In genomic region chr3:89347916-89348315, GRCm38 (mm10) we compare ENCODE assay signal across 8 mouse cellular contexts. TPM values are rescaled to one million over a fixed set of nuclear protein-coding genes. Genes with fewer than 3 reads are reported as not detected.
DNase-seq lines count a peak whose midpoint lies in the region; ATAC-seq lines count a peak whose summit lies in the region.
"Had no signal": no experiment of that assay in that cellular context is flagged by ENCODE, and none has a peak within 500 bp of the region (broad histone marks: within the 10 kb centered on the region; RNA-seq: fewer than 3 reads in every experiment).

No protein-coding gene starts in this region.

- H3K27me3 ChIP-seq in kidney, embryonic 16.5 days (ENCODE audit: insufficient read depth, low read length) = no peaks in the 10 kb centered on the region
- no peaks in the 10 kb centered on the region; the same call in 1 of the 2 replicates for H3K27me3 ChIP-seq in embryonic facial prominence, embryonic 15.5 days
- peaks cover 14% of the 10 kb centered on the region for H3K27me3 ChIP-seq in heart, embryonic 16.5 days (ENCODE audit: control insufficient read depth, insufficient read depth, low read length)
- peaks cover 63% of the 10 kb centered on the region for H3K27me3 ChIP-seq in liver, embryonic 15.5 days

- ATAC-seq in kidney, embryonic 16.5 days (ENCODE audit: low FRiP score, low TSS enrichment) = no peak
- no peak for ATAC-seq in embryonic facial prominence, embryonic 15.5 days (ENCODE audit: insufficient number of reproducible peaks, low FRiP score, low TSS enrichment, low read depth)
- no peak for ATAC-seq in heart, embryonic 16.5 days (replicated peaks; ENCODE audit: extremely low read depth, insufficient read depth, low FRiP score)
- no peak for ATAC-seq in liver, embryonic 15.5 days (ENCODE audit: insufficient read depth)

- peak overlapping the region; percentile 77 for H3K9ac ChIP-seq in kidney, embryonic 16.5 days (replicated peaks; ENCODE audit: low read length)
- no peak overlapping the region for H3K9ac ChIP-seq in embryonic facial prominence, embryonic 15.5 days
- no peak overlapping the region; the same call in 1 of the 2 replicates for H3K9ac ChIP-seq in heart, embryonic 16.5 days (ENCODE audit: low read length)
- no peak overlapping the region for H3K9ac ChIP-seq in liver, embryonic 15.5 days

- H3K4me2 ChIP-seq in kidney, embryonic 16.5 days (replicated peaks; ENCODE audit: low read depth, low read length) = peak overlapping the region; percentile 97
- H3K4me2 ChIP-seq in embryonic facial prominence, embryonic 15.5 days (replicated peaks) = 0 out of 2 replicates have a peak overlapping the region, but pooled peaks have one; percentile 96
- peak overlapping the region; percentile 99 for H3K4me2 ChIP-seq in heart, embryonic 16.5 days (ENCODE audit: low read depth, low read length)
- 0 out of 2 replicates have a peak overlapping the region, but pooled peaks have one; percentile 82 for H3K4me2 ChIP-seq in liver, embryonic 15.5 days

- peaks cover 23% of the 10 kb centered on the region for H3K4me1 ChIP-seq in kidney, embryonic 16.5 days (ENCODE audit: insufficient read depth, low read length)
- peaks cover 19% of the 10 kb centered on the region for H3K4me1 ChIP-seq in embryonic facial prominence, embryonic 15.5 days
- peaks cover 8% of the 10 kb centered on the region for H3K4me1 ChIP-seq in heart, embryonic 16.5 days (ENCODE audit: control insufficient read depth, insufficient read depth, low read length)
- H3K4me1 ChIP-seq in liver, embryonic 15.5 days (replicated peaks) = peaks cover 21% of the 10 kb centered on the region

- peaks cover 6% of the 10 kb centered on the region for H3K36me3 ChIP-seq in kidney, embryonic 16.5 days (ENCODE audit: insufficient read depth, low read length)
- peaks cover 33% of the 10 kb centered on the region for H3K36me3 ChIP-seq in embryonic facial prominence, embryonic 15.5 days
- peaks cover 3% of the 10 kb centered on the region; the same call in 1 of the 2 replicates for H3K36me3 ChIP-seq in heart, embryonic 16.5 days (ENCODE audit: control insufficient read depth, insufficient read depth)
- H3K36me3 ChIP-seq in liver, embryonic 15.5 days (replicated peaks) = no peaks in the 10 kb centered on the region
- H3K36me3 ChIP-seq: G1E had no signal

- peak overlapping the region; percentile 72 for H3K4me3 ChIP-seq in kidney, embryonic 16.5 days (ENCODE audit: low read length)
- no peak overlapping the region for H3K4me3 ChIP-seq in embryonic facial prominence, embryonic 15.5 days (replicated peaks)
- H3K4me3 ChIP-seq in heart, embryonic 16.5 days (ENCODE audit: low read length) = no peak overlapping the region; the same call in 1 of the 2 replicates
- no peak overlapping the region for H3K4me3 ChIP-seq in liver, embryonic 15.5 days (replicated peaks)

- WGBS in kidney, embryonic 16.5 days = 63% methylated on average over 1 of the region's 1 CpGs
- 57% methylated on average over 1 of the region's 1 CpGs for WGBS in embryonic facial prominence, embryonic 15.5 days
- WGBS in heart, embryonic 16.5 days = 57% methylated on average over 1 of the region's 1 CpGs
- 11% methylated on average over 1 of the region's 1 CpGs for WGBS in liver, embryonic 15.5 days (ENCODE audit: insufficient replicate concordance)

- no peak for DNase-seq in kidney, adult 9 months
- no peak for DNase-seq in thymus, postnatal 4 days
- no peak for DNase-seq in urinary bladder, postnatal 4 days (ENCODE audit: low spot score in 2 of 2)

- peak overlapping the region; percentile 73; the same call in 1 of the 2 replicates for H3K27ac ChIP-seq in kidney, embryonic 16.5 days (ENCODE audit: low read length)
- no peak overlapping the region for H3K27ac ChIP-seq in embryonic facial prominence, embryonic 15.5 days (replicated peaks)
- peak overlapping the region; percentile 73 for H3K27ac ChIP-seq in heart, embryonic 16.5 days (ENCODE audit: low read length)
- no peak overlapping the region for H3K27ac ChIP-seq in liver, embryonic 15.5 days (replicated peaks)

- no peaks in the 10 kb centered on the region for H3K9me3 ChIP-seq in kidney, embryonic 16.5 days (ENCODE audit: low read length)
- H3K9me3 ChIP-seq in embryonic facial prominence, embryonic 15.5 days (replicated peaks) = no peaks in the 10 kb centered on the region
- no peaks in the 10 kb centered on the region for H3K9me3 ChIP-seq in heart, embryonic 16.5 days (replicated peaks; ENCODE audit: control insufficient read depth, low read length)
- H3K9me3 ChIP-seq in liver, embryonic 15.5 days (replicated peaks) = no peaks in the 10 kb centered on the region
- H3K9me3 ChIP-seq: G1E had no signal

RNA-seq across cellular contexts. Expression of gene Adam15, which starts 1.9 kb away (rescaled TPM):
- 107 and 108 TPM in 2 replicates for polyA plus RNA-seq in kidney, embryonic 16.5 days (2015; fragmentation: Nextera tagmentation; extraction: Ambion mirVana)
- polyA plus RNA-seq in embryonic facial prominence, embryonic 15.5 days (2015; fragmentation: Nextera tagmentation; extraction: Ambion mirVana) = 93.2 and 96.1 TPM in 2 replicates
- polyA plus RNA-seq in heart, embryonic 16.5 days (2015; fragmentation: Nextera tagmentation; extraction: Ambion mirVana) = 61.5 and 73.6 TPM in 2 replicates
- 8.8 and 12.7 TPM in 2 replicates for polyA plus RNA-seq in liver, embryonic 15.5 days (2015; fragmentation: Nextera tagmentation; extraction: Ambion mirVana)

RNA-seq across cellular contexts. Expression of gene Efna4, which starts 10.1 kb away (rescaled TPM):
- polyA plus RNA-seq in kidney, embryonic 16.5 days (2015; fragmentation: Nextera tagmentation; extraction: Ambion mirVana) = 29.2 and 31.3 TPM in 2 replicates
- polyA plus RNA-seq in embryonic facial prominence, embryonic 15.5 days (2015; fragmentation: Nextera tagmentation; extraction: Ambion mirVana) = 28.1 and 31.0 TPM in 2 replicates
- polyA plus RNA-seq in heart, embryonic 16.5 days (2015; fragmentation: Nextera tagmentation; extraction: Ambion mirVana) = 5.2 and 7.3 TPM in 2 replicates
- 0.24 and 0.48 TPM in 2 replicates for polyA plus RNA-seq in liver, embryonic 15.5 days (2015; fragmentation: Nextera tagmentation; extraction: Ambion mirVana)
- polyA plus RNA-seq: G1E had no signal

RNA-seq across cellular contexts. Expression of gene Dcst2, which starts 13.9 kb away (rescaled TPM):
- 0.32 and 0.35 TPM in 2 replicates for polyA plus RNA-seq in kidney, embryonic 16.5 days (2015; fragmentation: Nextera tagmentation; extraction: Ambion mirVana)
- polyA plus RNA-seq in embryonic facial prominence, embryonic 15.5 days (2015; fragmentation: Nextera tagmentation; extraction: Ambion mirVana) = 0.13 and 0.21 TPM in 2 replicates
- polyA plus RNA-seq in heart, embryonic 16.5 days (2015; fragmentation: Nextera tagmentation; extraction: Ambion mirVana) = not detected in 2 replicates
- 0.06 and 0.07 TPM in 2 replicates for polyA plus RNA-seq in liver, embryonic 15.5 days (2015; fragmentation: Nextera tagmentation; extraction: Ambion mirVana)
- polyA plus RNA-seq: G1E had no signal

RNA-seq across cellular contexts. Expression of gene Dcst1, which starts 17.1 kb away (rescaled TPM):
- polyA plus RNA-seq in kidney, embryonic 16.5 days (2015; fragmentation: Nextera tagmentation; extraction: Ambion mirVana) = 2.9 and 3.3 TPM in 2 replicates
- 0.46 and 0.64 TPM in 2 replicates for polyA plus RNA-seq in embryonic facial prominence, embryonic 15.5 days (2015; fragmentation: Nextera tagmentation; extraction: Ambion mirVana)
- 0.06 and 0.21 TPM in 2 replicates for polyA plus RNA-seq in heart, embryonic 16.5 days (2015; fragmentation: Nextera tagmentation; extraction: Ambion mirVana)
- 0.05 TPM in 1 of 2 replicates, not detected in the other for polyA plus RNA-seq in liver, embryonic 15.5 days (2015; fragmentation: Nextera tagmentation; extraction: Ambion mirVana)
- polyA plus RNA-seq: G1E had no signal

RNA-seq across cellular contexts. Expression of gene Efna3, which starts 25.2 kb away (rescaled TPM):
- polyA plus RNA-seq in kidney, embryonic 16.5 days (2015; fragmentation: Nextera tagmentation; extraction: Ambion mirVana) = 11.5 and 11.8 TPM in 2 replicates
- 42.3 and 47.2 TPM in 2 replicates for polyA plus RNA-seq in embryonic facial prominence, embryonic 15.5 days (2015; fragmentation: Nextera tagmentation; extraction: Ambion mirVana)
- polyA plus RNA-seq in heart, embryonic 16.5 days (2015; fragmentation: Nextera tagmentation; extraction: Ambion mirVana) = 0.89 and 1.1 TPM in 2 replicates
- polyA plus RNA-seq in liver, embryonic 15.5 days (2015; fragmentation: Nextera tagmentation; extraction: Ambion mirVana) = 0.18 and 0.58 TPM in 2 replicates
- polyA plus RNA-seq: G1E had no signal

Comparison
In these comparisons a context has a peak if more than half of its experiments do, and no peak if none do; other contexts are left out.
1. H3K27ac ChIP-seq: peak in kidney, embryonic 16.5 days (single experiment) and heart, embryonic 16.5 days (single experiment); none in embryonic facial prominence, embryonic 15.5 days (single experiment) and liver, embryonic 15.5 days (single experiment).
2. Peak in every context shown above with its lines, with median percentiles within 50 percentile points of each other: H3K4me2 ChIP-seq.